Mouse (Mus musculus) embryo, embryonic 10 days (tissue): ENCODE data around the gene Naaa.

Source experiments
- DNase-seq: peaks from one replicate; pipeline ENCODE4 v3.0.0-alpha.2; 2015; ENCODE audit warnings: low spot score

Naaa gene

GRCm38 (mm10) chr5:92212231-92212630 lies 65.7 kb downstream of the Naaa start:
- DNase-seq: no peak

GRCm38 (mm10) chr5:92210205-92210604 lies 67.8 kb downstream of the Naaa start:
- DNase-seq: no peak
